ENCODE assay signal across 8 mouse cellular contexts in the genomic region with DNA sequence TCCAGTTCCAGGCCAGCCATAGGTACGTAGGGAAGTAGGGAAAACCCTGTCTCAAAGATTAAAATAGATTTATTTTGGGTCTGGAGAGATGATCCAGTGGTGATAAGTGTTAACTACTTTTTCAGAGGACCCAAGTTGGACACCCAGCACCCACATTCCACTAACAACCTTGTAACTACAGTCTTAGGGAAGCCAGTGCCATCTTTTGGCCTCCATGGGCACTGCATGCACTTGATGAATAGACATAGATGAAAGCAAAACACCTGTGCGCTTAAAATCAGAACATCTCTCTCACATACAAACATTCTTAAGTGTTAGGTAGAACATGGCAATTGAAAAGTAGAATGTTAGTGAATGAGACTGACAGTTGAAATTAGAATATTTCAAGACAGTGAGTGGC. TPM values are rescaled to one million over a fixed set of nuclear protein-coding genes. Genes with fewer than 3 reads are reported as not detected.
DNase-seq lines count a peak whose midpoint lies in the region; ATAC-seq and TF ChIP-seq lines count a peak whose summit lies in the region.

No protein-coding gene starts in this region.

- WGBS in neural tube, embryonic 11.5 days, result 96% methylated on average over 2 of the region's 2 CpGs
- WGBS in hindbrain, postnatal 0 days, result 96% methylated on average over 2 of the region's 2 CpGs
- 95% methylated on average over 2 of the region's 2 CpGs for WGBS in midbrain, embryonic 12.5 days

- peaks cover 12% of the 10 kb centered on the region; the same call in 1 of the 2 replicates for H3K4me1 ChIP-seq in neural tube, embryonic 11.5 days (ENCODE audit: control insufficient read depth, insufficient read depth, low read length)
- H3K4me1 ChIP-seq in hindbrain, postnatal 0 days (ENCODE audit: insufficient read depth, low read length), result peaks cover 19% of the 10 kb centered on the region
- peaks cover 22% of the 10 kb centered on the region for H3K4me1 ChIP-seq in midbrain, embryonic 12.5 days

- peak overlapping the region; percentile 81; the same call in 1 of the 2 replicates for H3K4me3 ChIP-seq in neural tube, embryonic 11.5 days (ENCODE audit: low read depth, low read length)
- no peak overlapping the region for H3K4me3 ChIP-seq in hindbrain, postnatal 0 days (ENCODE audit: low read length)
- H3K4me3 ChIP-seq in midbrain, embryonic 12.5 days, result peak overlapping the region; percentile 76

- peak overlapping the region; percentile 70 for H3K4me2 ChIP-seq in neural tube, embryonic 11.5 days (ENCODE audit: low read depth)
- H3K4me2 ChIP-seq in hindbrain, postnatal 0 days (ENCODE audit: low read depth, low read length), result peak overlapping the region; percentile 80
- H3K4me2 ChIP-seq in midbrain, embryonic 12.5 days (replicated peaks), result peak overlapping the region; percentile 88; the same call in 1 of the 2 replicates

- TF ChIP-seq CTCF in hindbrain, postnatal 0 days (IDR thresholded peaks at IDR 0.05; ENCODE audit: low read depth), result peak; percentile 53

- no peaks in the 10 kb centered on the region for H3K27me3 ChIP-seq in neural tube, embryonic 11.5 days (ENCODE audit: control insufficient read depth, insufficient read depth, low read length)
- no peaks in the 10 kb centered on the region for H3K27me3 ChIP-seq in hindbrain, postnatal 0 days (ENCODE audit: insufficient read depth, low read length)
- H3K27me3 ChIP-seq in midbrain, embryonic 12.5 days, result no peaks in the 10 kb centered on the region

- peaks cover 9% of the 10 kb centered on the region for H3K36me3 ChIP-seq in neural tube, embryonic 11.5 days (ENCODE audit: control insufficient read depth, insufficient read depth, low read length)
- peaks cover 39% of the 10 kb centered on the region for H3K36me3 ChIP-seq in hindbrain, postnatal 0 days (ENCODE audit: insufficient read depth, low read length)
- H3K36me3 ChIP-seq in midbrain, embryonic 12.5 days, result peaks cover 56% of the 10 kb centered on the region

- DNase-seq in neural tube, embryonic 11.5 days (ENCODE audit: low spot score), result no peak
- DNase-seq in neural tube, embryonic 10.5 days (ENCODE audit: extremely low spot score, low spot score), result no peak
- DNase-seq in embryo, embryonic 10.5 days (ENCODE audit: low spot score), result peak; percentile 31
- peak; percentile 10 for DNase-seq in hindbrain, postnatal 0 days (ENCODE audit: low spot score)
- DNase-seq in urinary bladder, adult 18-20 months (ENCODE audit: low spot score in 2 of 2), result no peak
- DNase-seq in Muller cell, postnatal 12 days (ENCODE audit: inconsistent ontology term), result no peak
- no peak for DNase-seq in right cerebral cortex, postnatal 10 days (ENCODE audit: low spot score in 2 of 2)

- H3K9me3 ChIP-seq in neural tube, embryonic 11.5 days (ENCODE audit: control insufficient read depth, low read length), result no peaks in the 10 kb centered on the region
- H3K9me3 ChIP-seq in hindbrain, postnatal 0 days (ENCODE audit: low read length), result no peaks in the 10 kb centered on the region
- H3K9me3 ChIP-seq in midbrain, embryonic 12.5 days, result no peaks in the 10 kb centered on the region

- H3K9ac ChIP-seq in neural tube, embryonic 11.5 days (ENCODE audit: low read length), result no peak overlapping the region
- H3K9ac ChIP-seq in hindbrain, postnatal 0 days (replicated peaks; ENCODE audit: low read length), result no peak overlapping the region
- no peak overlapping the region for H3K9ac ChIP-seq in midbrain, embryonic 12.5 days (replicated peaks)

- ATAC-seq in neural tube, embryonic 11.5 days (ENCODE audit: insufficient read depth, low FRiP score, low TSS enrichment), result no peak
- ATAC-seq in hindbrain, postnatal 0 days, result no peak
- ATAC-seq in midbrain, embryonic 12.5 days (ENCODE audit: low FRiP score, low read depth), result no peak

- H3K27ac ChIP-seq in neural tube, embryonic 11.5 days (ENCODE audit: low read depth, low read length), result no peak overlapping the region
- H3K27ac ChIP-seq in hindbrain, postnatal 0 days, result no peak overlapping the region
- no peak overlapping the region for H3K27ac ChIP-seq in midbrain, embryonic 12.5 days (replicated peaks)

RNA-seq across cellular contexts. Expression of a gene that starts 0.8 kb away (rescaled TPM):
- 548 and 549 TPM in 2 replicates for polyA plus RNA-seq in neural tube, embryonic 11.5 days (2014; fragmentation: Nextera tagmentation; extraction: Ambion mirVana)
- 233 and 276 TPM in 2 replicates for total RNA-seq in hindbrain, postnatal 0 days (2014; rRNA removed)
- 607 and 619 TPM in 2 replicates for polyA plus RNA-seq in hindbrain, postnatal 0 days (2015; fragmentation: Nextera tagmentation; extraction: Ambion mirVana)
- 477 and 483 TPM in 2 replicates for polyA plus RNA-seq in midbrain, embryonic 12.5 days (2016; fragmentation: Nextera tagmentation; extraction: Ambion mirVana)

RNA-seq across cellular contexts. Expression of a gene that starts 1.5 kb away (rescaled TPM):
- 131 and 132 TPM in 2 replicates for polyA plus RNA-seq in neural tube, embryonic 11.5 days (2014; fragmentation: Nextera tagmentation; extraction: Ambion mirVana)
- 66.7 and 70.7 TPM in 2 replicates for total RNA-seq in hindbrain, postnatal 0 days (2014; rRNA removed)
- 85.1 and 88.0 TPM in 2 replicates for polyA plus RNA-seq in hindbrain, postnatal 0 days (2015; fragmentation: Nextera tagmentation; extraction: Ambion mirVana)
- polyA plus RNA-seq in midbrain, embryonic 12.5 days (2016; fragmentation: Nextera tagmentation; extraction: Ambion mirVana), result 115 and 120 TPM in 2 replicates

RNA-seq across cellular contexts. Expression of a gene that starts 12.8 kb away (rescaled TPM):
- 2.0 and 3.2 TPM in 2 replicates for polyA plus RNA-seq in neural tube, embryonic 11.5 days (2014; fragmentation: Nextera tagmentation; extraction: Ambion mirVana)
- total RNA-seq in hindbrain, postnatal 0 days (2014; rRNA removed), result 5.0 and 6.3 TPM in 2 replicates
- 4.5 and 5.3 TPM in 2 replicates for polyA plus RNA-seq in hindbrain, postnatal 0 days (2015; fragmentation: Nextera tagmentation; extraction: Ambion mirVana)
- 3.5 and 4.3 TPM in 2 replicates for polyA plus RNA-seq in midbrain, embryonic 12.5 days (2016; fragmentation: Nextera tagmentation; extraction: Ambion mirVana)

RNA-seq across cellular contexts. Expression of a gene that starts 28.2 kb away (rescaled TPM):
- 0.57 and 0.76 TPM in 2 replicates for polyA plus RNA-seq in neural tube, embryonic 11.5 days (2014; fragmentation: Nextera tagmentation; extraction: Ambion mirVana)
- total RNA-seq in hindbrain, postnatal 0 days (2014; rRNA removed), result 0.14 and 0.21 TPM in 2 replicates
- 0.39 and 0.41 TPM in 2 replicates for polyA plus RNA-seq in hindbrain, postnatal 0 days (2015; fragmentation: Nextera tagmentation; extraction: Ambion mirVana)
- polyA plus RNA-seq in midbrain, embryonic 12.5 days (2016; fragmentation: Nextera tagmentation; extraction: Ambion mirVana), result 0.34 and 0.41 TPM in 2 replicates

RNA-seq across cellular contexts. Expression of a gene that starts 53.7 kb away (rescaled TPM):
- polyA plus RNA-seq in neural tube, embryonic 11.5 days (2014; fragmentation: Nextera tagmentation; extraction: Ambion mirVana), result not detected in 2 replicates
- total RNA-seq in hindbrain, postnatal 0 days (2014; rRNA removed), result 2.0 and 4.3 TPM in 2 replicates
- 9.8 and 11.1 TPM in 2 replicates for polyA plus RNA-seq in hindbrain, postnatal 0 days (2015; fragmentation: Nextera tagmentation; extraction: Ambion mirVana)
- polyA plus RNA-seq in midbrain, embryonic 12.5 days (2016; fragmentation: Nextera tagmentation; extraction: Ambion mirVana), result 0.34 and 0.71 TPM in 2 replicates

Comparison
In these comparisons a context has a peak if more than half of its experiments do, and no peak if none do; other contexts are left out.
1. DNase-seq: peak in embryo, embryonic 10.5 days (single experiment) and hindbrain, postnatal 0 days (single experiment); none in neural tube, embryonic 11.5 days (single experiment), neural tube, embryonic 10.5 days (single experiment), urinary bladder, adult 18-20 months (0 of 2), Muller cell, postnatal 12 days (single experiment) and right cerebral cortex, postnatal 10 days (0 of 2).
2. Peak in every context shown above with its lines, with median percentiles within 50 percentile points of each other: H3K4me2 ChIP-seq.